Mouse (Mus musculus): ENCODE data around the gene P3h3. TPM values are rescaled to one million over a fixed set of nuclear protein-coding genes. Genes with fewer than 3 reads are reported as not detected.
"Not testable (repeated sequence)": the region's sequence is repeated elsewhere in the genome, so short reads cannot be mapped to it uniquely, and the experiment has no call there.

Gene P3h3
- polyA plus RNA-seq, 1 experiment from 2014 or later = 61.7 TPM

DNA sequence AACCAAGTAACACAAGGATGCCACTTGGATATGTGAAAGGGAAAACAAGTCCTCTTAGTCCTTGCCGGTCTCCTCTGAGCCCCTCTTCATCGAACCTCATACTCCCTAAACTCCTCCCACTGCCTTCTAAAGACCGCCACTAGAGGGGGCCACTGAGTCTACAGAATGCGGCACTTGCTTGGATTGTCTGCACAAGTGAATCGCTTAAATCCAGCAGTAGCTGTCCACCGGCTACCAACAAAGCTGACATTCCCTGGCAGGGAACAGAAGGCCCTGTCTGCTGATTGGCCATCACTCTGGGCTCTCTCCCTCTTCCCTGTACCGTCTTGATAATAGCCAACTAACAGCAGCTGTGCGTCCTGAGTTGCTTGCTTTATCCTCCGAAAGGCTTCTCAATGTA is 10.2 kb downstream of the P3h3 start:
- H3K27me3 ChIP-seq = no peaks in the 10 kb centered on the region
- no peaks in the 10 kb centered on the region for H3K4me1 ChIP-seq
- WGBS = 13% methylated on average over 9 of the region's 9 CpGs
- no peak overlapping the region for H3K9ac ChIP-seq
- no peak overlapping the region for H3K4me2 ChIP-seq (replicated peaks)
- H3K9me3 ChIP-seq = no peaks in the 10 kb centered on the region
- H3K36me3 ChIP-seq = peaks cover 27% of the 10 kb centered on the region
- H3K4me3 ChIP-seq = no peak overlapping the region
- no peak overlapping the region for H3K27ac ChIP-seq
- no peak; the same call in 1 of the 2 replicates for ATAC-seq (ENCODE audit: insufficient number of reproducible peaks, insufficient read depth, low FRiP score, low TSS enrichment)

DNA sequence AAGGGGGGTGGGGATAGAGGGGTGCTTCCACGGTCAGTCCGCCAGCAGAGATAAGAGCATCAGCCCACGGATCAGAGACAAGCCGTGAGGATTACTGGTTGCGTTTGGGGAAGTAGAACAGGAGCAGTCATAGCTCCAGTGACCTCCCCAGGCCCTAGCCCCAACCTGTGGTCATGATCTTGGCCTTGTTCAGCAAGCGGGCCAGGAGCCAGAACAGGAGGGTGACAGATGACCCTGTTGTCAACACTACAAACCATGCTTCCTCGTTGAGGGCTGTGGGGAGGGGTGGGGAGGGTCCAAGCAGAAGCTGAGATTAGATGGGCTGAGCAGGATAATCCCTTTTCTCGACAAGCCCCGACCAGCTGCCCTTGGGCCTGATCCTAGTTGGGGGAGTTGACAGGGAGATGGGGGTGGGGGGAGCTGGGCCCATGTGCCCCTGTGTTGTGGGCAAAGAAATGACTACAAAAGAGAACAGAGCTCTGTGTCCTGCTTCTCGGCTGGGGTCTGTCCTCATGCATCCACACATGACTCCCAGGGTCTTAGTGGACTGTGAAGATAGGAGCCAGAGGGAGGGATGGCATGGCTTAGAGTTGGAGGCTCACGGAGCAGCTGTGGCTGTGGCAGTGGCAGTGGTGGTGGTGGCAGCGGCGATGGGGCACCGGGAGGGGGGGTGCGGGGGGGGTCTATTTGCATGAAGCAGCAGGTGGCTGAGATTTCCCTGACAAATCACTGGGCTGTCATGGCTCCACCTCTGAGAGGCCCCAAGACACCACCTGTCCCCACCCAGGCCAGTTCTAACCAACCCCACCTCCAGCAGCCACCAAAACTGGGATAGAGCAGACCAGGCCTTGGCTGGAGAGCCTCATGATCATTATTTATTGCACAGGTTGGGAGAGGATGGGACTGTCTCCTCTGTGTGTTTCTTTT is 17.0 kb downstream of the P3h3 start, which contains the start of gene Gnb3:
Gnb3 (minus strand) TSS at position 35 of the 927 bp plus-strand sequence.
- Histone ChIP-seq H3K27me3 (no peaks in the 10 kb centered on the region), H3K4me3 (no peak within 1 kb of the TSS), H3K36me3 (peaks cover 18% of the 10 kb centered on the region), H3K4me2 (replicated peaks) (0 out of 2 replicates have a peak within 1 kb of the TSS, but pooled peaks have one; percentile 21), H3K27ac (no peak within 1 kb of the TSS), H3K4me1 (peaks cover 17% of the 10 kb centered on the region), H3K9ac (peak within 1 kb of the TSS; percentile 34; the same call in 1 of the 2 replicates), H3K9me3 (no peaks in the 10 kb centered on the region)
- 35% methylated on average over 15 of the region's 15 CpGs for WGBS
- no peak; the same call in 1 of the 2 replicates for ATAC-seq (ENCODE audit: insufficient number of reproducible peaks, insufficient read depth, low FRiP score, low TSS enrichment)

DNA sequence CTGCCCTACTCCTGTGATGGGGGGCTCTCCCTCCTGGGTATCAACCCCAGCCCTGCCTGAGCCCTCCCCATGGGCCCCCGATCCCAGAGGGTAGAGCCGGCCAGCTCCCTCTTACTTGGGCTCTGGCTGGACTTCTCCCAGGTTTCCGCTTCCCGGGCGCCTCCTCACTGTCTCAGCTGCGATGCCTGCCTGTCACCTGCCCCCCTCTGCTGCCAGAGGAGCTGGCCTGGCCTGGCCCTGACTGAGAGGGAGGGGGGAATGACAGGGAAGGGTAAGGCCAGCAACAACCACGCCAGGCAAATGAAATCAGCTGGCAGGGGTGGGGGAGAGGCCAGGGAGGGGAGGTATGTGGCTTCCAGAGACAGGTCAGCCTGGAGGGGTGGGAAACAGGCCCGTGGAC is 17.7 kb downstream of the P3h3 start:
- no peaks in the 10 kb centered on the region for H3K9me3 ChIP-seq
- H3K9ac ChIP-seq = peak overlapping the region; percentile 34; the same call in 1 of the 2 replicates
- no peak overlapping the region for H3K27ac ChIP-seq
- WGBS = 5% methylated on average over 8 of the region's 8 CpGs
- H3K4me3 ChIP-seq = no peak overlapping the region
- H3K36me3 ChIP-seq = peaks cover 11% of the 10 kb centered on the region
- 0 out of 2 replicates have a peak overlapping the region, but pooled peaks have one; percentile 21 for H3K4me2 ChIP-seq (replicated peaks)
- H3K27me3 ChIP-seq = no peaks in the 10 kb centered on the region
- no peak for ATAC-seq (ENCODE audit: insufficient number of reproducible peaks, insufficient read depth, low FRiP score, low TSS enrichment)
- peaks cover 17% of the 10 kb centered on the region for H3K4me1 ChIP-seq

DNA sequence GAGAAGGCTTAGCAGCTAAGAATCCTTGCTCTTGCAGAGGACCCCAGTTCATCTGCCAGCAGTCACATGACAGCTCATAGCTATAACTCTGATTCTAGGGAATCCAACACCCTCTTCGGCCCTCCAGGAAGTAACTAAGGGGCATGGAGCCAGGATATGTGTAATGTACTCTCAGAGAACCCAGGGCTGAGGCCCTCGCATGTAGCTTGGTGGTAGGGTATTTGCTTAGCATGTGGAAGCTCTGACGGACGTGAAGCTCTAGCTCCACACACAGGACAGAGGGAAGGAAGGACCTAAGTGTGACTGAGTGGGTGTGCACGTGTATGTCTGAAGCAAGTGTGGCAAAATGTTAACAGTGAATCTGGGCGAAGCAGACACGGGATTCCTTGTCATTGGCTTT is 21.1 kb downstream of the P3h3 start:
- Histone ChIP-seq H3K27ac (no peak overlapping the region), H3K9ac (no peak overlapping the region), H3K9me3 (no peaks in the 10 kb centered on the region), H3K4me1 (peaks cover 20% of the 10 kb centered on the region), H3K36me3 (peaks cover 31% of the 10 kb centered on the region), H3K4me3 (no peak overlapping the region), H3K27me3 (no peaks in the 10 kb centered on the region), H3K4me2 (replicated peaks) (no peak overlapping the region)
- WGBS = 80% methylated on average over 7 of the region's 7 CpGs
- no peak for ATAC-seq (ENCODE audit: insufficient number of reproducible peaks, insufficient read depth, low FRiP score, low TSS enrichment)

DNA sequence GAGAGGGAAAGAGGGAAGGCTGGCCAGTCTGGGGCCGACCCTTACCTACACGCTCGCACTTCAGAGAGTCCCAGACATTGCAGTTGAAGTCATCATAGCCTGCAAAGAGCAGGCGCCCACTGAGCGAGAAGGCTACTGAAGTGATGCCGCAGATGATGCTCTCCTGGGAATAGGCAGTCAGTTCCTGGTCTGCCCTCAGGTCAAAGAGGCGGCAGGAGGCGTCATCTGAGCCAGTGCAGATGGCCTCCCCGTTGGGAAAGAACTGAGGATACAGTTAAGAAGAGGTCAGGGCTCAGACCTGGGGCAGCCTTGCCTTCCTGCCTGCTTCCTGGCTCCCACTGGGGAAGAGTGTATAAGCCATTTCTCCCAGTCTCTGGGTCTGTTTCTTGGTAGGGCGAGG is 22.0 kb downstream of the P3h3 start:
- H3K27me3 ChIP-seq = no peaks in the 10 kb centered on the region
- no peak overlapping the region for H3K9ac ChIP-seq
- H3K27ac ChIP-seq = no peak overlapping the region
- peaks cover 28% of the 10 kb centered on the region for H3K36me3 ChIP-seq
- ATAC-seq (ENCODE audit: insufficient number of reproducible peaks, insufficient read depth, low FRiP score, low TSS enrichment) = no peak
- H3K4me1 ChIP-seq = peaks cover 25% of the 10 kb centered on the region
- H3K9me3 ChIP-seq = no peaks in the 10 kb centered on the region
- H3K4me3 ChIP-seq = no peak overlapping the region
- WGBS = 32% methylated on average over 10 of the region's 10 CpGs
- no peak overlapping the region for H3K4me2 ChIP-seq (replicated peaks)

DNA sequence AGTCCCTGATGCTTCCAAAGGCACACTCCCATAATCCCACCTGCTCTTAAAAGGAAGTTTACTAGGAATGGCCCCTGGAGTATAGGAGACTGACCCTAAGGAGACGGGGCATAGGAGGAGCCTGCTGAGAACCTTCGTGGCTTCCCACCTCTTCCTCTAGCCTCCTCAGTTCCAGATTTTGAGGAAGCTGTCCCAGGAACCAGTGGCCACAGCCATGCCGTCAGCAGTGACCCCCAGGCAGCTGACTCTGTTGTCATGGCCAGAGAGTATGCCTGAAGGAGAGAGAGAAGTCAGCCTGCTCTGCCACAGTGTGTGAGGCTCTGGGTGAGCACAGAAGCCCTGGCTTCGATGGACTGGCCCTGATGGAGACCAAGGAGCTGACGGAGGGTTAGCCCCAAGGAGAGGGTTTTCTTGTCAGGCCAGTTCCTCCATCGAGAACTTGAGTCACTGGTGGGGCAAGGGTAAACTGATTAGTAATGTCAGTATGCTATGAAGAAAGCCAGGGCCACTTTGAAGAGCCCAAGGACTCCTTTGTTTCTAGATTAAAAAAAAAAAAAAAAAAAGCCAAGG is 23.0 kb downstream of the P3h3 start:
- Histone ChIP-seq H3K9ac (no peak overlapping the region), H3K4me3 (no peak overlapping the region), H3K4me2 (replicated peaks) (no peak overlapping the region), H3K4me1 (peaks cover 18% of the 10 kb centered on the region), H3K9me3 (no peaks in the 10 kb centered on the region), H3K27ac (no peak overlapping the region), H3K27me3 (no peaks in the 10 kb centered on the region), H3K36me3 (peaks cover 28% of the 10 kb centered on the region)
- WGBS = 71% methylated on average over 6 of the region's 6 CpGs
- ATAC-seq (ENCODE audit: insufficient number of reproducible peaks, insufficient read depth, low FRiP score, low TSS enrichment) = no peak

DNA sequence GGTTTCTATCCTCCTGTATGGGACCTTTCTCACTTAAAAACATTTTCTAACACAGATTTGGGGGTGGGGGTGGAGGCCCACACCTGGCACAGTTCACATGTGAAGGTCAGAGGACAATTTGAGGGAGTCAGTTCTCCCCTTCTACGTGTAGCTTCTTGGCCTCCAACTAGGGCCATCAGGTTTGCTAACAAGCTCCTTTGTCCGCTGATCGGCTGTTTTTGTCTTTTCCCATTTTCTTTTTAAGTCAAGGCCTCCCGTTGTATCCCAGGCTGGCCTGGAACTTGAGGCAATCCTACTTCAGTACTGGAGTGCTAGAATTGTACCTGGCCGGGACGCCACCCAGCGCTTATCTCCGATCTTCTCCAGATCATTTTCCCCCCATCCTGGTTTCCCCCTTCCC is 25.9 kb downstream of the P3h3 start:
- no peak for ATAC-seq (ENCODE audit: insufficient number of reproducible peaks, insufficient read depth, low FRiP score, low TSS enrichment)
- no peak overlapping the region for H3K27ac ChIP-seq
- no peak overlapping the region for H3K9ac ChIP-seq
- peaks cover 32% of the 10 kb centered on the region for H3K36me3 ChIP-seq
- H3K4me2 ChIP-seq (replicated peaks) = peak overlapping the region; percentile 82
- peaks cover 26% of the 10 kb centered on the region for H3K4me1 ChIP-seq
- no peaks in the 10 kb centered on the region for H3K27me3 ChIP-seq
- H3K9me3 ChIP-seq = no peaks in the 10 kb centered on the region
- peak overlapping the region; percentile 62; the same call in 1 of the 2 replicates for H3K4me3 ChIP-seq
- 85% methylated on average over 8 of the region's 8 CpGs for WGBS

DNA sequence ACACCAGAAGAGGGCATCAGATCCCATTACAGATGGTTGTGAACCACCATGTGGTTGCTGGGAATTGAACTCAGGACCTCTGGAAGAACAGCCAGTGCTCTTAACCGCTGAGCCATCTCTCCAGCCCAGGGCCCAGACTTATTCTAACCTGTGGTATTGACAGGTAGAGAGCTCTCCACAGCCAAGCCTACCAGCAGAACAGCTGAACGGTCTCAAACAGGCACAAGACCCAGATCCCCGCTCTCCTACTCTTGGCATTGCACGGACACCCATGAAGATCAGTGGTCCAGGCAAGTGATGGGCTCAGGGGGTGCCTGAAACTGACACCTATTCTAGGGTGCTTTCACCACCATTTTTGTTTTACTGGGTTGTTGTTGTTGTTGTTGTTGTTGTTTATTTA is 26.4 kb downstream of the P3h3 start:
- peak overlapping the region; percentile 62 for H3K4me3 ChIP-seq
- not testable (repeated sequence) for H3K9me3 ChIP-seq; H3K9ac ChIP-seq; H3K27ac ChIP-seq; ATAC-seq (ENCODE audit: insufficient number of reproducible peaks, insufficient read depth, low FRiP score, low TSS enrichment); H3K27me3 ChIP-seq
- peak overlapping the region; percentile 82 for H3K4me2 ChIP-seq (replicated peaks)
- H3K36me3 ChIP-seq = peaks cover 34% of the 10 kb centered on the region
- H3K4me1 ChIP-seq = peaks cover 26% of the 10 kb centered on the region
- 96% methylated on average over 4 of the region's 4 CpGs for WGBS

DNA sequence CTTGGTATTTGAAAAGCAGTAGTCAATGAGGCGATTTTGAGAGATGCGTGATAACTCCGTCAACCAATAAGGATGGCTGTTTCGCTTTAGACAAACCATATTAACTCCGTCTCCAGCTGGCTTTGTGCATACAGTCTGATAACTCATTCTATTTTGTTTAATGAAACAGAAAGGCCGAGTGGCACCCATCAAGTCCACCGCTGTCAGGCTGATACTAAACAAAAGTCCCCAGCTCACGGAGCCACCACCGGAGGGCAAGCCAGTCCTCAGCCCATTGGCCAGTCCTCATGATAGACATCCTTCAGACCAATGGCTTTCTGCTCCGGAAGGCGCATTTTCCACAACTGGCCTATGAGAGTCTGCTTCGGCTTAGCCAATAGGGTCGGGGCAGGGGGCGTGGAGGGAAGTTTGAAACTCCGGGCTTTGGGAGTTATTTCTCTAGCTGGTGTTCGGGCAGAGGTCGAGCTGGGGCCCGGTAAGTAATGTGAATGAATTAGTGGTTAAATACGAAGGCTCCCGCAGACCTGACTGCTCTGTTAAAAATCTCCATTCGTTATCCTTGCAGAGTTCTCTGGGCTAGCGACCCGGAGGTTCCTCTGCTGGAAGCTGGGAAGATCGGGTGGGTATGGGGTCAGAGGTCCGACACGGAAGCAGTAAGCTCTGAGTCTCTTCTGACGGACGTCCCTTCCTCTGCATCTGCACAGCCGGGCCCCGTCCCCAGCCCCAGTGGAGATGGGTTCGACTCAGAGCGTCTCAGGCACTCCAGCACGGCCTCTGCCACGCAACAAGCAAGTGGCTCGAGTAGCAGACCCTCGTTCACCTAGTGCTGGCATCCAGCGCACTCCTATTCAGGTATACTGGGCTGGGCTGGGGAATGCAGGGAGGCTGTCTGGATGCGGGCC is 27.5 kb downstream of the P3h3 start:
- Histone ChIP-seq H3K27me3 (no peaks in the 10 kb centered on the region), H3K9me3 (no peaks in the 10 kb centered on the region), H3K27ac (peak overlapping the region; percentile 79), H3K4me2 (replicated peaks) (peak overlapping the region; percentile 82), H3K4me1 (peaks cover 26% of the 10 kb centered on the region), H3K9ac (peak overlapping the region; percentile 69), H3K36me3 (peaks cover 46% of the 10 kb centered on the region), H3K4me3 (peak overlapping the region; percentile 62)
- peak; percentile 89 for ATAC-seq (ENCODE audit: insufficient number of reproducible peaks, insufficient read depth, low FRiP score, low TSS enrichment)
- WGBS = 0% methylated on average over 38 of the region's 38 CpGs

DNA sequence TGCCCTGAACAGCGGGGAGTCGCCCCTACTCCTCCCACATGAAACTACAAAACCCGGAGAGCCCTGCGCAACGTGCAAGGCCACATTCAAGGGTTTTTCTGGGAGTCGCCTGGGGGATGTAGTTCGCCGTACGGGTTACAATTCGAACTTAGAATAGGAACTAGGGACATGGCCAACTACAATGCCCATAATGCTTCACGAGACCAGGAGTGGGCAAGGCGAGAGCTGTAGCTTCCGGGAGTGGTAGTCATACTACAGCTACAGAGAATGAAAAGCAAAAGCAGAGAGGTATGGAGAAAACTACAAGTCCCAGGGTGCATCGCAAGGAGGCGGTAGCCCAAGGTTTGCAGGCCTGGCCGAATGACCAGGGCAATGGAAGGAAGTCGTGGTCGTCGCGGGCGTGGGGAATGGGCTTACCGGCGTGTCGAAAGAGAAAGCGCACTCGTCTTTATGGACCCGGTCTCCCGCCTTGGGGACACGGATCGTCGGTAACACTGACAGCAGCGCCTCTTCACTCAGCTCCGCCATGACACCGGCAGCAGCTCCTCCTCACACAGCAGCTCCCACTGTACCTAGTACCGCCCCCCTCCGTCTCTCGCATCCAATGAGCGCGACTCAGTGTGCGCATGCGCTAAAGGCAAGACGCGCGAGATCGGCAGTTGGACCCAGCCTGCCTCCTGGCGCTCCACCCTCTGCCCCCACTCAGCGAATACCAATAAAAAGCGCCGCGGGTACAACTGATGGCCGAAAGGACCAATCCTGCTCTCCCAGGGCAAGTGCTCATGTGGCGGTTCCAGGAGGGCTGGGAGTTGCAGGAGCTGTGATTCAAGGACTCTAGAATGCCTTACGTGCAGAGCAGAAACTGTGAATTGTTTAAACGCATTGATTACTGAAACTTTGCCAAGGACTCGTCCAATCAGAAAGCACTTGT is 28.4 kb downstream of the P3h3 start, which contains the start of the genes Usp5 and Cdca3:
Usp5 (minus strand) TSS at position 617 of the 931 bp plus-strand sequence.
Cdca3 (plus strand) TSS at position 680 of the 931 bp plus-strand sequence.
- WGBS = under 1% methylated on average over 55 of the region's 55 CpGs
- Histone ChIP-seq H3K36me3 (peaks cover 49% of the 10 kb centered on the region), H3K27me3 (no peaks in the 10 kb centered on the region)

More for the DNA sequence above, 28.4 kb downstream of the P3h3 start, which contains the start of the genes Usp5 and Cdca3:
- peak; percentile 96 for ATAC-seq (ENCODE audit: insufficient number of reproducible peaks, insufficient read depth, low FRiP score, low TSS enrichment)
- H3K9me3 ChIP-seq = no peaks in the 10 kb centered on the region
- peak within 1 kb of the TSS; percentile 79 for H3K27ac ChIP-seq
- peak within 1 kb of the TSS; percentile 69 for H3K9ac ChIP-seq
- peaks cover 23% of the 10 kb centered on the region for H3K4me1 ChIP-seq
- H3K4me3 ChIP-seq = peak within 1 kb of the TSS; percentile 62
- peak within 1 kb of the TSS; percentile 88 for H3K4me2 ChIP-seq (replicated peaks)

All from embryonic facial prominence, embryonic 12.5 days (tissue).